Mouse (Mus musculus) liver, postnatal 0 days (tissue): ENCODE data around the gene Vmn1r85. TPM values are rescaled to one million over a fixed set of nuclear protein-coding genes. Genes with fewer than 3 reads are reported as not detected.

Source experiments
- ATAC-seq: fragments of 200-750 bp; cut with Nextera tagmentation; 2 replicates; pipeline ENCODE4 v1.8.0; 2017; ENCODE audit warnings: mild to moderate bottlenecking, moderate library complexity
- DNase-seq: peaks from one replicate; pipeline ENCODE4 v3.0.0-alpha.2; 2016
- H3K27ac ChIP-seq: fragments of 300-500 bp; sonication (generic); 2 replicates; pipeline ENCODE4 v1.5.1; 2014; ENCODE audit warnings: antibody characterized with exemption, moderate library complexity, mild to moderate bottlenecking, low read depth
- H3K27me3 ChIP-seq: fragments of 300-500 bp; sonication (generic); 2 replicates; pipeline ENCODE4 v1.6.1; 2014; ENCODE audit warnings: low read length, control low read depth, mixed read lengths; ENCODE audit not compliant: insufficient read depth
- H3K36me3 ChIP-seq: fragments of 300-500 bp; sonication (generic); replicated peaks from 2 replicates; pipeline ENCODE4 v1.6.1; 2014; ENCODE audit warnings: mild to moderate bottlenecking, control low read depth, low read length, moderate library complexity, mixed read lengths; ENCODE audit not compliant: insufficient read depth
- H3K4me1 ChIP-seq: fragments of 300-500 bp; sonication (generic); 2 replicates; pipeline ENCODE4 v1.6.1; 2014; ENCODE audit warnings: antibody characterized with exemption, mild to moderate bottlenecking, control low read depth; ENCODE audit not compliant: insufficient read depth
- H3K4me2 ChIP-seq: fragments of 300-500 bp; sonication (generic); 2 replicates; pipeline ENCODE4 v1.6.1; 2014; ENCODE audit warnings: low read depth, mild to moderate bottlenecking, low read length, moderate library complexity, mixed read lengths
- H3K4me3 ChIP-seq: fragments of 300-500 bp; sonication (generic); 2 replicates; pipeline ENCODE4 v1.5.1; 2014; ENCODE audit warnings: low read depth, low read length
- H3K9ac ChIP-seq: fragments of 300-500 bp; sonication (generic); replicated peaks from 2 replicates; pipeline ENCODE4 v1.6.1; 2014; ENCODE audit warnings: mild to moderate bottlenecking, moderate library complexity
- H3K9me3 ChIP-seq: fragments of 300-500 bp; sonication (generic); 2 replicates; pipeline ENCODE4 v1.6.1; 2016; ENCODE audit warnings: mild to moderate bottlenecking, control low read depth, low read length, mixed read lengths
- CTCF ChIP-seq: sonication (generic); IDR thresholded peaks from 2 replicates; pipeline ENCODE4 v1.5.1; 2016; ENCODE audit warnings: antibody characterized with exemption, low read depth
- EP300 ChIP-seq: IDR thresholded peaks from 2 replicates; pipeline ENCODE4 v1.6.1; 2016; ENCODE audit warnings: antibody characterized with exemption, low read depth, mild to moderate bottlenecking
- WGBS: fragments of 180-500 bp; shearing (Covaris S2); extraction: QIAGEN DNeasy Blood & Tissue Kit; methylation state at CpG from one replicate; pipeline ENCODE4 v1.1.7; 2014; ENCODE audit not compliant: insufficient replicate concordance; 5-methylcytosine and 5-hydroxymethylcytosine counted together
- polyA plus RNA-seq: library from polyadenylated mRNA; unstranded; fragments of >200 nt; fragmentation: Nextera tagmentation; extraction: Ambion mirVana; gene quantifications from 2 replicates; pipeline ENCODE4 v1.2.1, GENCODE M21; 2015

The Vmn1r85 gene
- polyA plus RNA-seq, 1 experiment from 2014 or later = not detected

GRCm38 (mm10) chr7:13053001-13053400, 42.0 kb downstream of the Vmn1r85 start:
- Histone ChIP-seq H3K4me1 (peaks cover 12% of the 10 kb centered on the region), H3K9ac (no peak overlapping the region), H3K36me3 (no peaks in the 10 kb centered on the region), H3K4me3 (no peak overlapping the region), H3K9me3 (no peaks in the 10 kb centered on the region), H3K27me3 (no peaks in the 10 kb centered on the region), H3K4me2 (no peak overlapping the region), H3K27ac (no peak overlapping the region)
- no peak for TF ChIP-seq EP300
- no peak for TF ChIP-seq CTCF
- WGBS = 86% methylated on average over 13 of the region's 13 CpGs
- DNase-seq (no peak), ATAC-seq (no peak)

GRCm38 (mm10) chr7:13046084-13046483, 48.9 kb downstream of the Vmn1r85 start:
- no peak overlapping the region for H3K9ac ChIP-seq
- H3K4me3 ChIP-seq = no peak overlapping the region
- H3K27me3 ChIP-seq = peaks cover 27% of the 10 kb centered on the region
- peak; percentile 70 for DNase-seq
- TF ChIP-seq EP300 (no peak), CTCF (peak; percentile 92)
- WGBS = 3% methylated on average over 2 of the region's 2 CpGs
- H3K36me3 ChIP-seq = no peaks in the 10 kb centered on the region
- no peaks in the 10 kb centered on the region for H3K9me3 ChIP-seq
- H3K4me1 ChIP-seq = peaks cover 13% of the 10 kb centered on the region
- ATAC-seq = peak; percentile 78
- no peak overlapping the region for H3K27ac ChIP-seq
- no peak overlapping the region for H3K4me2 ChIP-seq

GRCm38 (mm10) chr7:13044254-13044625, 50.7 kb downstream of the Vmn1r85 start:
- WGBS = 5% methylated on average over 23 of the region's 23 CpGs
- peak overlapping the region; percentile 43 for H3K4me3 ChIP-seq

GRCm38 (mm10) chr7:13043445-13044253, 51.3 kb downstream of the Vmn1r85 start:
- Histone ChIP-seq H3K9ac (peak overlapping the region; percentile 39; the same call in 1 of the 2 replicates), H3K4me1 (peaks cover 18% of the 10 kb centered on the region), H3K36me3 (no peaks in the 10 kb centered on the region), H3K4me3 (peak overlapping the region; percentile 43), H3K4me2 (peak overlapping the region; percentile 67), H3K9me3 (no peaks in the 10 kb centered on the region), H3K27me3 (peaks cover 27% of the 10 kb centered on the region), H3K27ac (no peak overlapping the region)
- no peak for TF ChIP-seq CTCF
- no peak for TF ChIP-seq EP300
- ATAC-seq (peak; percentile 21; the same call in 1 of the 2 replicates), DNase-seq (no peak)
- 7% methylated on average over 80 of the region's 88 CpGs for WGBS

More at GRCm38 (mm10) chr7:13044254-13044625, 50.7 kb downstream of the Vmn1r85 start:
- Histone ChIP-seq H3K9me3 (no peaks in the 10 kb centered on the region), H3K4me1 (peaks cover 13% of the 10 kb centered on the region), H3K27ac (no peak overlapping the region), H3K36me3 (no peaks in the 10 kb centered on the region), H3K9ac (peak overlapping the region; percentile 39; the same call in 1 of the 2 replicates), H3K27me3 (peaks cover 27% of the 10 kb centered on the region), H3K4me2 (peak overlapping the region; percentile 67)
- no peak for DNase-seq
- no peak for ATAC-seq
- no peak for TF ChIP-seq EP300
- TF ChIP-seq CTCF = no peak

- no peak for ATAC-seq
- H3K9me3 ChIP-seq = no peaks in the 10 kb centered on the region
- peak overlapping the region; percentile 43; the same call in 1 of the 2 replicates for H3K4me3 ChIP-seq
- no peak for TF ChIP-seq EP300
- TF ChIP-seq CTCF = no peak
- H3K4me1 ChIP-seq = peaks cover 20% of the 10 kb centered on the region
- DNase-seq = no peak
- 61% methylated on average over 16 of the region's 16 CpGs for WGBS
- no peak overlapping the region for H3K27ac ChIP-seq
- no peaks in the 10 kb centered on the region for H3K36me3 ChIP-seq
- no peak overlapping the region for H3K9ac ChIP-seq
- peaks cover 27% of the 10 kb centered on the region for H3K27me3 ChIP-seq
- peak overlapping the region; percentile 67; the same call in 1 of the 2 replicates for H3K4me2 ChIP-seq
Observed at GRCm38 (mm10) chr7:13043120-13043444, 51.9 kb downstream of the Vmn1r85 start.

GRCm38 (mm10) chr7:13042511-13042910, 52.5 kb downstream of the Vmn1r85 start:
- H3K36me3 ChIP-seq = no peaks in the 10 kb centered on the region
- TF ChIP-seq EP300 (no peak), CTCF (no peak)
- 72% methylated on average over 6 of the region's 6 CpGs for WGBS
- no peak for DNase-seq
- peaks cover 20% of the 10 kb centered on the region for H3K4me1 ChIP-seq
- H3K9ac ChIP-seq = no peak overlapping the region
- no peak overlapping the region for H3K27ac ChIP-seq
- H3K4me2 ChIP-seq = no peak overlapping the region
- H3K9me3 ChIP-seq = no peaks in the 10 kb centered on the region
- no peak for ATAC-seq
- no peak overlapping the region for H3K4me3 ChIP-seq
- H3K27me3 ChIP-seq = peaks cover 27% of the 10 kb centered on the region
